Mouse (Mus musculus): ENCODE measurements around the gene Gas7. TPM values are rescaled to one million over a fixed set of nuclear protein-coding genes. Genes with fewer than 3 reads are reported as not detected.
A peak's percentile ranks its signal among the peaks of the same experiment; 100 is the strongest.

The Gas7 gene
- total and polyA plus RNA-seq, 2 experiments from 2014 or later: 4.8 to 23.2 TPM

GRCm38 (mm10) chr11:67570947-67571346 lies 115.7 kb downstream of the Gas7 start:
- Histone ChIP-seq H3K9ac (replicated peaks; ENCODE audit: low read depth, low read length) (no peak overlapping the region), H3K4me2 (ENCODE audit: low read depth, low read length) (no peak overlapping the region), H3K4me3 (ENCODE audit: low read depth, low read length) (no peak overlapping the region), H3K36me3 (replicated peaks; ENCODE audit: control insufficient read depth, insufficient read depth, low read length) (no peaks in the 10 kb centered on the region), H3K27ac (ENCODE audit: low read depth) (no peak overlapping the region), H3K27me3 (ENCODE audit: control insufficient read depth, insufficient read depth, low read length) (no peaks in the 10 kb centered on the region), H3K4me1 (ENCODE audit: control insufficient read depth, insufficient read depth) (no peaks in the 10 kb centered on the region; the same call in 1 of the 2 replicates), H3K9me3 (replicated peaks; ENCODE audit: control insufficient read depth, low read length) (no peaks in the 10 kb centered on the region)
- ATAC-seq (ENCODE audit: insufficient read depth, low read depth) (peak; percentile 32), DNase-seq (ENCODE audit: low spot score) (no peak)
- TF ChIP-seq EP300 (IDR thresholded peaks at IDR 0.05; ENCODE audit: low read depth): no peak
- no peak for TF ChIP-seq CTCF (IDR thresholded peaks at IDR 0.05; ENCODE audit: low read depth)
- WGBS: 49% methylated on average over 8 of the region's 8 CpGs

- H3K36me3 ChIP-seq (replicated peaks; ENCODE audit: control insufficient read depth, insufficient read depth, low read length): no peaks in the 10 kb centered on the region
- no peak overlapping the region for H3K9ac ChIP-seq (replicated peaks; ENCODE audit: low read depth, low read length)
- DNase-seq (ENCODE audit: low spot score): no peak
- TF ChIP-seq EP300 (IDR thresholded peaks at IDR 0.05; ENCODE audit: low read depth) (no peak), CTCF (IDR thresholded peaks at IDR 0.05; ENCODE audit: low read depth) (no peak; the same call in 1 of the 2 replicates)
- 81% methylated on average over 5 of the region's 5 CpGs for WGBS
- ATAC-seq (ENCODE audit: insufficient read depth, low read depth): no peak
- no peaks in the 10 kb centered on the region for H3K27me3 ChIP-seq (ENCODE audit: control insufficient read depth, insufficient read depth, low read length)
- H3K4me2 ChIP-seq (ENCODE audit: low read depth, low read length): no peak overlapping the region
- no peaks in the 10 kb centered on the region for H3K9me3 ChIP-seq (replicated peaks; ENCODE audit: control insufficient read depth, low read length)
- H3K4me1 ChIP-seq (ENCODE audit: control insufficient read depth, insufficient read depth): peaks cover 12% of the 10 kb centered on the region; the same call in 1 of the 2 replicates
- no peak overlapping the region for H3K27ac ChIP-seq (ENCODE audit: low read depth)
- no peak overlapping the region for H3K4me3 ChIP-seq (ENCODE audit: low read depth, low read length)
These were observed 119.1 kb downstream of the Gas7 start for GRCm38 (mm10) chr11:67574344-67574743.

GRCm38 (mm10) chr11:67577472-67577871 lies 122.2 kb downstream of the Gas7 start:
- Histone ChIP-seq H3K9ac (replicated peaks; ENCODE audit: low read depth, low read length) (no peak overlapping the region), H3K27me3 (ENCODE audit: control insufficient read depth, insufficient read depth, low read length) (no peaks in the 10 kb centered on the region), H3K36me3 (replicated peaks; ENCODE audit: control insufficient read depth, insufficient read depth, low read length) (no peaks in the 10 kb centered on the region), H3K4me3 (ENCODE audit: low read depth, low read length) (no peak overlapping the region), H3K4me2 (ENCODE audit: low read depth, low read length) (no peak overlapping the region), H3K4me1 (ENCODE audit: control insufficient read depth, insufficient read depth) (peaks cover 18% of the 10 kb centered on the region; the same call in 1 of the 2 replicates), H3K9me3 (replicated peaks; ENCODE audit: control insufficient read depth, low read length) (no peaks in the 10 kb centered on the region), H3K27ac (ENCODE audit: low read depth) (no peak overlapping the region)
- WGBS: 67% methylated on average over 5 of the region's 5 CpGs
- DNase-seq (ENCODE audit: low spot score) (no peak), ATAC-seq (ENCODE audit: insufficient read depth, low read depth) (no peak)
- TF ChIP-seq CTCF (IDR thresholded peaks at IDR 0.05; ENCODE audit: low read depth): no peak
- TF ChIP-seq EP300 (IDR thresholded peaks at IDR 0.05; ENCODE audit: low read depth): no peak

- Histone ChIP-seq H3K27ac (ENCODE audit: low read depth) (no peak overlapping the region), H3K36me3 (replicated peaks; ENCODE audit: control insufficient read depth, insufficient read depth, low read length) (no peaks in the 10 kb centered on the region), H3K9me3 (replicated peaks; ENCODE audit: control insufficient read depth, low read length) (no peaks in the 10 kb centered on the region), H3K4me3 (ENCODE audit: low read depth, low read length) (no peak overlapping the region), H3K4me2 (ENCODE audit: low read depth, low read length) (no peak overlapping the region), H3K4me1 (ENCODE audit: control insufficient read depth, insufficient read depth) (peaks cover 18% of the 10 kb centered on the region; the same call in 1 of the 2 replicates), H3K9ac (replicated peaks; ENCODE audit: low read depth, low read length) (no peak overlapping the region), H3K27me3 (ENCODE audit: control insufficient read depth, insufficient read depth, low read length) (no peaks in the 10 kb centered on the region)
- WGBS: 59% methylated on average over 4 of the region's 4 CpGs
- TF ChIP-seq CTCF (IDR thresholded peaks at IDR 0.05; ENCODE audit: low read depth) (no peak), EP300 (IDR thresholded peaks at IDR 0.05; ENCODE audit: low read depth) (no peak)
- DNase-seq (ENCODE audit: low spot score) (no peak), ATAC-seq (ENCODE audit: insufficient read depth, low read depth) (peak; percentile 21; the same call in 1 of the 2 replicates)
These were observed 122.8 kb downstream of the Gas7 start for GRCm38 (mm10) chr11:67577994-67578393.

GRCm38 (mm10) chr11:67579136-67579535 lies 123.9 kb downstream of the Gas7 start:
- no peak for TF ChIP-seq EP300 (IDR thresholded peaks at IDR 0.05; ENCODE audit: low read depth)
- no peak for TF ChIP-seq CTCF (IDR thresholded peaks at IDR 0.05; ENCODE audit: low read depth)
- 59% methylated on average over 9 of the region's 9 CpGs for WGBS
- ATAC-seq (ENCODE audit: insufficient read depth, low read depth) (no peak), DNase-seq (ENCODE audit: low spot score) (no peak)
- Histone ChIP-seq H3K9ac (replicated peaks; ENCODE audit: low read depth, low read length) (no peak overlapping the region), H3K27me3 (ENCODE audit: control insufficient read depth, insufficient read depth, low read length) (no peaks in the 10 kb centered on the region), H3K4me2 (ENCODE audit: low read depth, low read length) (no peak overlapping the region), H3K9me3 (replicated peaks; ENCODE audit: control insufficient read depth, low read length) (no peaks in the 10 kb centered on the region), H3K4me1 (ENCODE audit: control insufficient read depth, insufficient read depth) (peaks cover 18% of the 10 kb centered on the region; the same call in 1 of the 2 replicates), H3K4me3 (ENCODE audit: low read depth, low read length) (no peak overlapping the region), H3K36me3 (replicated peaks; ENCODE audit: control insufficient read depth, insufficient read depth, low read length) (no peaks in the 10 kb centered on the region), H3K27ac (ENCODE audit: low read depth) (no peak overlapping the region)

- no peak overlapping the region for H3K4me2 ChIP-seq (ENCODE audit: low read depth, low read length)
- no peak overlapping the region for H3K9ac ChIP-seq (replicated peaks; ENCODE audit: low read depth, low read length)
- peak; percentile 22 for DNase-seq (ENCODE audit: low spot score)
- ATAC-seq (ENCODE audit: insufficient read depth, low read depth): peak; percentile 24; the same call in 1 of the 2 replicates
- H3K27me3 ChIP-seq (ENCODE audit: control insufficient read depth, insufficient read depth, low read length): no peaks in the 10 kb centered on the region
- no peak overlapping the region for H3K4me3 ChIP-seq (ENCODE audit: low read depth, low read length)
- no peaks in the 10 kb centered on the region for H3K9me3 ChIP-seq (replicated peaks; ENCODE audit: control insufficient read depth, low read length)
- WGBS: 45% methylated on average over 7 of the region's 7 CpGs
- H3K27ac ChIP-seq (ENCODE audit: low read depth): peak overlapping the region; percentile 17; the same call in 1 of the 2 replicates
- peaks cover 18% of the 10 kb centered on the region; the same call in 1 of the 2 replicates for H3K4me1 ChIP-seq (ENCODE audit: control insufficient read depth, insufficient read depth)
- no peak for TF ChIP-seq CTCF (IDR thresholded peaks at IDR 0.05; ENCODE audit: low read depth)
- no peak for TF ChIP-seq EP300 (IDR thresholded peaks at IDR 0.05; ENCODE audit: low read depth)
- no peaks in the 10 kb centered on the region for H3K36me3 ChIP-seq (replicated peaks; ENCODE audit: control insufficient read depth, insufficient read depth, low read length)
These were observed 126.3 kb downstream of the Gas7 start for GRCm38 (mm10) chr11:67581549-67581948.
